Mouse (Mus musculus) lung, embryonic 14.5 days (tissue): ENCODE results near the gene Pdcd7. TPM values are rescaled to one million over a fixed set of nuclear protein-coding genes. Genes with fewer than 3 reads are reported as not detected.

Experiments used
- ATAC-seq: fragments of 200-750 bp; cut with Nextera tagmentation; 2 replicates; pipeline ENCODE4 v1.8.0; 2017; ENCODE audit warnings: mild to moderate bottlenecking, moderate TSS enrichment, moderate library complexity; ENCODE audit not compliant: insufficient read depth
- DNase-seq: peaks from one replicate; pipeline ENCODE4 v3.0.0-alpha.2; 2015
- H3K27ac ChIP-seq: fragments of 300-500 bp; sonication (generic); 2 replicates; pipeline ENCODE4 v1.5.1; 2014; ENCODE audit warnings: low read depth, mild to moderate bottlenecking, moderate library complexity
- H3K27me3 ChIP-seq: fragments of 300-500 bp; sonication (generic); 2 replicates; pipeline ENCODE4 v1.6.1; 2014; ENCODE audit warnings: low read length, control low read depth; ENCODE audit not compliant: insufficient read depth
- H3K36me3 ChIP-seq: fragments of 300-500 bp; sonication (generic); 2 replicates; pipeline ENCODE4 v1.6.1; 2014; ENCODE audit warnings: control low read depth; ENCODE audit not compliant: insufficient read depth
- H3K4me1 ChIP-seq: fragments of 300-500 bp; sonication (generic); 2 replicates; pipeline ENCODE4 v1.6.1; 2014; ENCODE audit warnings: antibody characterized with exemption, control low read depth; ENCODE audit not compliant: insufficient read depth
- H3K4me2 ChIP-seq: fragments of 300-500 bp; sonication (generic); 2 replicates; pipeline ENCODE4 v1.6.1; 2014; ENCODE audit warnings: mild to moderate bottlenecking
- H3K4me3 ChIP-seq: fragments of 300-500 bp; sonication (generic); 2 replicates; pipeline ENCODE4 v1.5.1; 2014; ENCODE audit warnings: low read depth, low read length
- H3K9ac ChIP-seq: fragments of 300-500 bp; sonication (generic); 2 replicates; pipeline ENCODE4 v1.6.1; 2014
- H3K9me3 ChIP-seq: fragments of 300-500 bp; sonication (generic); 2 replicates; pipeline ENCODE4 v1.6.1; 2016; ENCODE audit warnings: low read depth, low read length, control low read depth
- CTCF ChIP-seq: IDR thresholded peaks from 2 replicates; pipeline ENCODE4 v1.5.1; 2016; ENCODE audit warnings: antibody characterized with exemption, low read depth
- whole genome bisulfite sequencing: fragments of 180-500 bp; shearing (Covaris S2); extraction: QIAGEN DNeasy Blood & Tissue Kit; methylation state at CpG from one replicate; pipeline ENCODE4 v1.1.7; 2014; 5-methylcytosine and 5-hydroxymethylcytosine counted together
- polyA plus RNA-seq: library from polyadenylated mRNA; unstranded; fragments of >200 nt; fragmentation: Nextera tagmentation; extraction: Ambion mirVana; gene quantifications from 2 replicates; pipeline ENCODE4 v1.2.1, GENCODE M21; 2014

The Pdcd7 gene
- polyA plus RNA-seq, 1 experiment from 2014 or later = 14.5 TPM

DNA sequence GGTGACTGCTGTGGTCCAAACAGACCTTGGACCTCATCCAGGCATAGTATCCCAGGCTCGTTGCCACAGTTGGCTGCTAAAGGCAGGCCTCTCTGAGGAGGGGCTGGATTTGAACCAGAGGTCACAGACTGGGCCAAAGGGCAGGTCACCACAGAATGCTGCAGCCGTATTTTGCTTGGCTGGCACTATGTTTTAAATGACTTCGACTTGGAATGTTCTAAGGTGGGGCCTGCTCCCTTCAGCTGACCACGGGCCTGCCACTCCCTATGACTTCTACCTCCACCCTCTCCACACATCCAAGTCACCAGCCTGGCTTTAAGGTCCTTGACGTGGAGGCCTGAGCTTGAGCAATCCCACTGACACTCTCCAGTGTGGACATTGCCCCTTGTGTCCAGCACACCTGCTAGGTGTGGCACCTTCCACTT is 63.0 kb downstream of the Pdcd7 start:
- Histone ChIP-seq H3K36me3 (peaks cover 21% of the 10 kb centered on the region; the same call in 1 of the 2 replicates), H3K4me1 (peaks cover 6% of the 10 kb centered on the region; the same call in 1 of the 2 replicates), H3K9me3 (no peaks in the 10 kb centered on the region), H3K27ac (no peak overlapping the region), H3K27me3 (no peaks in the 10 kb centered on the region), H3K9ac (no peak overlapping the region), H3K4me3 (no peak overlapping the region), H3K4me2 (no peak overlapping the region)
- no peak for TF ChIP-seq CTCF
- WGBS = 55% methylated on average over 5 of the region's 5 CpGs
- no peak for DNase-seq
- no peak for ATAC-seq

Other genes starting within 250 kb of the Pdcd7 start
- 26.4 and 28.9 TPM in 2 replicates for gene Igdcc4, start 244.6 kb upstream of the Pdcd7 start, polyA plus RNA-seq
- 2.3 and 4.1 TPM in 2 replicates for gene Igdcc3, start 204.9 kb upstream of the Pdcd7 start, polyA plus RNA-seq
- gene Parp16, start 150.8 kb upstream of the Pdcd7 start, polyA plus RNA-seq = 5.3 and 6.9 TPM in 2 replicates
- gene Cilp, start 80.9 kb upstream of the Pdcd7 start, polyA plus RNA-seq = 0.22 TPM in 1 of 2 replicates, not detected in the other
- 44.7 and 53.0 TPM in 2 replicates for gene Clpx, start 51.8 kb upstream of the Pdcd7 start, polyA plus RNA-seq
- 0.24 and 0.61 TPM in 2 replicates for gene Ubap1l, start 14.9 kb downstream of the Pdcd7 start, polyA plus RNA-seq
- 4.2 and 4.5 TPM in 2 replicates for gene Kbtbd13, start 45.5 kb downstream of the Pdcd7 start, polyA plus RNA-seq
- gene Rasl12, start 52.4 kb downstream of the Pdcd7 start, polyA plus RNA-seq = 48.8 TPM in 2 replicates
- gene Slc51b, start 76.9 kb downstream of the Pdcd7 start, polyA plus RNA-seq = not detected in 2 replicates
- gene Mtfmt, start 89.7 kb downstream of the Pdcd7 start, polyA plus RNA-seq = 19.4 and 21.2 TPM in 2 replicates
- gene Spg21, start 114.8 kb downstream of the Pdcd7 start, polyA plus RNA-seq = 92.8 and 107 TPM in 2 replicates
- gene Ankdd1a, start 174.1 kb downstream of the Pdcd7 start, polyA plus RNA-seq = 0.12 TPM in 1 of 2 replicates, not detected in the other
- 20.9 and 21.8 TPM in 2 replicates for gene Plekho2, start 233.9 kb downstream of the Pdcd7 start, polyA plus RNA-seq
- 16.1 and 18.4 TPM in 2 replicates for gene Pif1, start 241.1 kb downstream of the Pdcd7 start, polyA plus RNA-seq